Mouse (Mus musculus): ENCODE data around the gene Spata46. TPM values are rescaled to one million over a fixed set of nuclear protein-coding genes. Genes with fewer than 3 reads are reported as not detected.

The Spata46 gene
- total and polyA plus RNA-seq, 3 experiments: not detected

DNA sequence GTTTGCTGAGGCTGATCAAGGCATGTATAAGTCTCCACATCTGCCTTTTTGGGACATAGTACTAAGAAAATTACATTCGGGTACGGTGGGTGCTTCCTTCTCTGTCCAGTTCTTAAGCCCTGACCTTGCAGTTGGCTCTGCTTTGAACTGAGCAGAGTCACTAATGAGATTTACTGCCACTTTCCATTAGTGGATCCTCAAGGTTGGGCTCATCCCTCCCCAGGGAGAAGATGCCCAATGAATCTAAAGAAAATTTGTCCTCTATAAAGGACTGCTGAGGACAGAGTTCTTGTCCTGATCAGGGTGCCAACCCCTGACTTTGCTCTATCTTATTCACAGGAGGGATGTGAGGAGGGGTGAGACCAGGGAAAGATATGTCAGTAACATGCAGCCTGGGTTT, 13.4 kb downstream of the Spata46 start:
- Histone ChIP-seq H3K9me3 (replicated peaks; ENCODE audit: low read length) (no peaks in the 10 kb centered on the region), H3K36me3 (replicated peaks in 1 of 2; ENCODE audit: control insufficient read depth in 1 of 2, insufficient read depth in 1 of 2, low read length in 1 of 2) (no peaks in the 10 kb centered on the region), H3K4me1 (ENCODE audit: control insufficient read depth in 1 of 2, insufficient read depth in 2 of 2) (no peaks in the 10 kb centered on the region), H3K79me2 (replicated peaks; ENCODE audit: control insufficient read depth, extremely low read depth, insufficient read depth, poor library complexity, severe bottlenecking) (no peaks in the 10 kb centered on the region), H3K9ac (ENCODE audit: insufficient read depth, low read depth) (no peak overlapping the region), H3K4me3 (replicated peaks in 1 of 3; ENCODE audit: low read depth in 2 of 3, low read length in 2 of 3, poor library complexity in 1 of 3) (no peak overlapping the region), H3K27me3 (replicated peaks) (peaks cover 6% of the 10 kb centered on the region), H3K27ac (ENCODE audit: insufficient read depth, low read depth) (no peak overlapping the region), H3K4me2 (ENCODE audit: insufficient read depth, low read depth, poor library complexity, severe bottlenecking) (no peak overlapping the region)
- TF ChIP-seq GABPA (IDR thresholded peaks at IDR 0.05; ENCODE audit: insufficient replicate concordance, low read depth, low read length) (no peak), BHLHE40 (IDR thresholded peaks at IDR 0.05; ENCODE audit: low read depth, low read length) (no peak), ZNF384 (IDR thresholded peaks at IDR 0.05; ENCODE audit: low read depth, low read length) (no peak), POLR2A (IDR thresholded peaks at IDR 0.05; ENCODE audit: low read depth, low read length) (no peak), TCF12 (IDR thresholded peaks at IDR 0.05; ENCODE audit: low read depth, low read length) (no peak), JUN (IDR thresholded peaks at IDR 0.05; ENCODE audit: insufficient read depth, low read depth, low read length) (no peak), USF2 (conservative IDR thresholded peaks at IDR 0.05; ENCODE audit: low read depth, low read length) (no peak), JUND (conservative IDR thresholded peaks at IDR 0.05; ENCODE audit: low read depth, low read length) (no peak), E2F4 (IDR thresholded peaks at IDR 0.05; ENCODE audit: insufficient replicate concordance, low read depth, low read length) (no peak), SMC3 (IDR thresholded peaks at IDR 0.05; ENCODE audit: low read depth, low read length) (no peak), USF1 (IDR thresholded peaks at IDR 0.05; ENCODE audit: low read depth, low read length) (no peak), ETS1 (conservative IDR thresholded peaks at IDR 0.05; ENCODE audit: low read depth, low read length) (no peak), NRF1 (IDR thresholded peaks at IDR 0.05; ENCODE audit: low read depth, low read length) (no peak), EP300 (IDR thresholded peaks at IDR 0.05; ENCODE audit: low read length) (no peak), SIN3A (IDR thresholded peaks at IDR 0.05; ENCODE audit: low read length) (no peak), MAZ (IDR thresholded peaks at IDR 0.05; ENCODE audit: low read depth, low read length) (no peak), PAX5 (IDR thresholded peaks at IDR 0.05; ENCODE audit: low read length) (no peak), ELF1 (IDR thresholded peaks at IDR 0.05; ENCODE audit: low read depth, low read length) (no peak), IRF4 (IDR thresholded peaks at IDR 0.05; ENCODE audit: low read depth, low read length) (no peak)
- in situ Hi-C loops (cut with MboI; ENCODE audit: low pct_ligation_motif_present, low pct_unique_long_range_greater_than_20kb, low sequenced_read_pairs): loop anchor here (25.0 kb wide), 1 partner anchor 290 kb away; no protein-coding TSS in a partner anchor
- dilution Hi-C loops (cut with MboI; ENCODE audit: extremely low pct_ligation_motif_present, extremely low pct_unique_long_range_greater_than_20kb, low sequenced_read_pairs): no loop called here
- DNase-seq (ENCODE audit: extremely low read depth): no peak

DNA sequence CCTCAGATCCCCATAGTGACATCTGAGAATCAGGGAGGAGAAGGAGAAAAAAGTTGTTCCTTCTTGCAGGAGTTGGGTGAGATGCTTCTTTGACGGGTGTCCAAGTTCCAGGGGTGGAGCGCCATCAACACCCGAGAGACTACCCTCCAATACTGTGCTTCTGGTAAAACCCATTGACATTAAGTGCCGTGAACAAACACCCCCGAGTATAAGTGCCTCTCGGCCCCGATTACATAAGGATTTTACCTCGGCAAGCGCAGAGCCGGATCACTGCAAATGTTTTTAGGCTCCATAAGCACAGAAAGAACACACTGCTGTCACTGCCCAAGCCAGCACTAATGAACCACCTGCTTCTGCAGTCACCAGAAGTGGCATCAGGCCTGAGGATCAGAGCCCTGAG, 14.4 kb downstream of the Spata46 start:
- Histone ChIP-seq H3K9ac (ENCODE audit: insufficient read depth, low read depth) (no peak overlapping the region), H3K4me1 (ENCODE audit: control insufficient read depth in 1 of 2, insufficient read depth in 2 of 2) (0 out of 4 replicates have a peak, but pooled peaks cover 0 to 2% of the 10 kb centered on the region in 2 experiments), H3K4me3 (replicated peaks in 1 of 3; ENCODE audit: low read depth in 2 of 3, low read length in 2 of 3, poor library complexity in 1 of 3) (no peak overlapping the region), H3K9me3 (replicated peaks; ENCODE audit: low read length) (no peaks in the 10 kb centered on the region), H3K79me2 (replicated peaks; ENCODE audit: control insufficient read depth, extremely low read depth, insufficient read depth, poor library complexity, severe bottlenecking) (no peaks in the 10 kb centered on the region), H3K27ac (ENCODE audit: insufficient read depth, low read depth) (no peak overlapping the region), H3K4me2 (ENCODE audit: insufficient read depth, low read depth, poor library complexity, severe bottlenecking) (no peak overlapping the region), H3K36me3 (replicated peaks in 1 of 2; ENCODE audit: control insufficient read depth in 1 of 2, insufficient read depth in 1 of 2, low read length in 1 of 2) (no peaks in the 10 kb centered on the region), H3K27me3 (replicated peaks) (peaks cover 9% of the 10 kb centered on the region)
- dilution Hi-C loops (cut with MboI; ENCODE audit: extremely low pct_ligation_motif_present, extremely low pct_unique_long_range_greater_than_20kb, low sequenced_read_pairs): no loop called here
- in situ Hi-C loops (cut with MboI; ENCODE audit: low pct_ligation_motif_present, low pct_unique_long_range_greater_than_20kb, low sequenced_read_pairs): loop anchor here (25.0 kb wide), 1 partner anchor 289 kb away; no protein-coding TSS in a partner anchor
- no peak for TF ChIP-seq MAFK (IDR thresholded peaks at IDR 0.05; ENCODE audit: insufficient replicate concordance, low read length)
- TF ChIP-seq MYC (IDR thresholded peaks at IDR 0.05; ENCODE audit: low read depth, low read length): no peak
- no peak for TF ChIP-seq MEF2A (IDR thresholded peaks at IDR 0.05; ENCODE audit: borderline replicate concordance, low read depth, low read length)
- TF ChIP-seq USF2 (conservative IDR thresholded peaks at IDR 0.05; ENCODE audit: low read depth, low read length): no peak
- no peak for TF ChIP-seq ZC3H11A (IDR thresholded peaks at IDR 0.05; ENCODE audit: low read depth, low read length)
- TF ChIP-seq ELF1 (IDR thresholded peaks at IDR 0.05; ENCODE audit: low read depth, low read length): no peak
- no peak for TF ChIP-seq CTCF (conservative IDR thresholded peaks at IDR 0.05 in 1 of 2, IDR thresholded peaks at IDR 0.05 in 1 of 2; ENCODE audit: low read depth in 2 of 2, low read length in 2 of 2)
- TF ChIP-seq BHLHE40 (IDR thresholded peaks at IDR 0.05; ENCODE audit: low read depth, low read length): no peak
- TF ChIP-seq MAZ (IDR thresholded peaks at IDR 0.05; ENCODE audit: low read depth, low read length): no peak
- TF ChIP-seq ZKSCAN1 (IDR thresholded peaks at IDR 0.05; ENCODE audit: borderline replicate concordance, low read depth, low read length): no peak
- TF ChIP-seq POLR2AphosphoS2 (IDR thresholded peaks at IDR 0.05; ENCODE audit: low read depth, low read length): no peak
- TF ChIP-seq TCF12 (IDR thresholded peaks at IDR 0.05; ENCODE audit: low read depth, low read length): no peak
- TF ChIP-seq MXI1 (IDR thresholded peaks at IDR 0.05; ENCODE audit: low read depth, low read length): no peak
- TF ChIP-seq SMC3 (IDR thresholded peaks at IDR 0.05; ENCODE audit: low read depth, low read length): no peak
- no peak for TF ChIP-seq NELFE (IDR thresholded peaks at IDR 0.05; ENCODE audit: low read depth, low read length)
- DNase-seq (ENCODE audit: extremely low read depth): no peak

Data from CH12.LX (cell line).